Comparison of ENCODE assay signal across 13 mouse cellular contexts in genomic region chr3:136168071-136168470, GRCm38 (mm10).
"Had no signal": no experiment of that assay in that cellular context is flagged by ENCODE, and none has a peak within 500 bp of the region (broad histone marks: within the 10 kb centered on the region; RNA-seq: fewer than 3 reads in every experiment).

No protein-coding gene starts in this region.

- H3K27ac ChIP-seq: layer of hippocampus, adult 2 months; limb, embryonic 10.5 days; liver, embryonic 15.5 days; midbrain, embryonic 13.5 days; neural tube, embryonic 12.5 days had no signal

- DNase-seq: kidney, adult 8-10 months; kidney, postnatal 36 days; lung, adult 2 months; lung, postnatal 36 days; spleen, adult 18-20 months; thymus, postnatal 36 days had no signal

- ATAC-seq: lung, postnatal 0 days; midbrain, embryonic 13.5 days had no signal

- H3K27me3 ChIP-seq: liver, embryonic 15.5 days; midbrain, embryonic 13.5 days; neural tube, embryonic 12.5 days had no signal

- H3K4me1 ChIP-seq: limb, embryonic 10.5 days; liver, embryonic 15.5 days; midbrain, embryonic 13.5 days; neural tube, embryonic 12.5 days had no signal

- H3K4me2 ChIP-seq: liver, embryonic 11.5 days; liver, embryonic 15.5 days; midbrain, embryonic 13.5 days; neural tube, embryonic 12.5 days had no signal

- H3K9me3 ChIP-seq: limb, embryonic 10.5 days; liver, embryonic 15.5 days; midbrain, embryonic 13.5 days; neural tube, embryonic 12.5 days had no signal

- H3K36me3 ChIP-seq: limb, embryonic 10.5 days; liver, embryonic 15.5 days; midbrain, embryonic 13.5 days; neural tube, embryonic 12.5 days had no signal

- H3K4me3 ChIP-seq: layer of hippocampus, adult 2 months; limb, embryonic 10.5 days; liver, embryonic 15.5 days; midbrain, embryonic 13.5 days; neural tube, embryonic 12.5 days had no signal

- H3K9ac ChIP-seq: liver, embryonic 15.5 days; midbrain, embryonic 13.5 days; neural tube, embryonic 12.5 days had no signal
